Comparison of ENCODE assay signal across 8 mouse cellular contexts in genomic region chr10:79555238-79555724, GRCm38 (mm10). TPM values are rescaled to one million over a fixed set of nuclear protein-coding genes. Genes with fewer than 3 reads are reported as not detected.
DNase-seq lines count a peak whose midpoint lies in the region; ATAC-seq and TF ChIP-seq lines count a peak whose summit lies in the region.

No protein-coding gene starts in this region.

- H3K9ac ChIP-seq in liver, embryonic 12.5 days = peak overlapping the region; percentile 80; the same call in 1 of the 2 replicates

- no peaks in the 10 kb centered on the region for H3K9me3 ChIP-seq in liver, embryonic 12.5 days (replicated peaks)

- H3K4me1 ChIP-seq in thymus, adult 2 months (replicated peaks; ENCODE audit: control insufficient read depth, insufficient read depth, low read length) = peaks cover 22% of the 10 kb centered on the region
- H3K4me1 ChIP-seq in liver, embryonic 12.5 days = peaks cover 33% of the 10 kb centered on the region

- WGBS in thymus, adult 2 months = 30% methylated on average over 7 of the region's 7 CpGs
- WGBS in liver, embryonic 12.5 days (ENCODE audit: insufficient replicate concordance) = 27% methylated on average over 7 of the region's 7 CpGs

- peak; percentile 3 for DNase-seq in gastrocnemius, postnatal 10 days
- DNase-seq in gastrocnemius, postnatal 25 days = no peak
- no peak for DNase-seq in thymus, adult 2 months
- no peak for DNase-seq in thymus, postnatal 25 days
- no peak for DNase-seq in left cerebral cortex, postnatal 36 days (ENCODE audit: low spot score in 2 of 2)
- DNase-seq in right cerebral cortex, adult 2 months (ENCODE audit: low spot score in 2 of 2) = no peak
- no peak for DNase-seq in gastrocnemius, adult 8-10 months (ENCODE audit: low spot score in 2 of 2)

- H3K36me3 ChIP-seq in thymus, adult 2 months (ENCODE audit: control insufficient read depth, insufficient read depth, low read length) = no peaks in the 10 kb centered on the region
- peaks cover 5% of the 10 kb centered on the region for H3K36me3 ChIP-seq in liver, embryonic 12.5 days

- intact Hi-C loops in left cerebral cortex, postnatal 36 days (cut with DNase I) = no loop called here

- H3K4me3 ChIP-seq in thymus, adult 2 months (ENCODE audit: control insufficient read depth, insufficient read depth, low read length) = peak overlapping the region; percentile 87
- H3K4me3 ChIP-seq in liver, embryonic 12.5 days = peak overlapping the region; percentile 79

- TF ChIP-seq POLR2A in thymus, adult 2 months (IDR thresholded peaks at IDR 0.05; ENCODE audit: control insufficient read depth, extremely low read depth, insufficient read depth, low read length, poor library complexity) = no peak

- peak; percentile 24; the same call in 1 of the 2 replicates for ATAC-seq in liver, embryonic 12.5 days

- H3K27me3 ChIP-seq in thymus, adult 2 months (ENCODE audit: control insufficient read depth, insufficient read depth, low read length) = no peaks in the 10 kb centered on the region
- H3K27me3 ChIP-seq in liver, embryonic 12.5 days (replicated peaks) = peaks cover 13% of the 10 kb centered on the region

- H3K27ac ChIP-seq in thymus, adult 2 months (ENCODE audit: control insufficient read depth, insufficient read depth, low read length) = no peak overlapping the region
- H3K27ac ChIP-seq in liver, embryonic 12.5 days = no peak overlapping the region

- TF ChIP-seq CTCF in thymus, adult 2 months (IDR thresholded peaks at IDR 0.05; ENCODE audit: borderline replicate concordance, control insufficient read depth, extremely low read depth, insufficient read depth, low read length, poor library complexity) = no peak

- peak overlapping the region; percentile 89 for H3K4me2 ChIP-seq in liver, embryonic 12.5 days

RNA-seq across cellular contexts. Expression of gene Mier2, which starts 0.3 kb away (rescaled TPM):
- 10 to 100 TPM; 16.1 to 18.2 TPM for total RNA-seq in gastrocnemius, postnatal 10 days (2021)
- 10 to 100 TPM; 12.6 to 14.8 TPM for total RNA-seq in gastrocnemius, postnatal 25 days (2021)
- 214 and 215 TPM in 2 replicates for polyA plus RNA-seq in thymus, adult 2 months (2012; rRNA removed)
- 20.1 and 20.5 TPM in 2 replicates for polyA plus RNA-seq in liver, embryonic 12.5 days (2016; fragmentation: Nextera tagmentation; extraction: Ambion mirVana)
- 10 to 100 TPM; 41.9 to 55.9 TPM for total RNA-seq in left cerebral cortex, postnatal 36 days (2021)
- total RNA-seq in gastrocnemius, adult 8-10 months (2022) = 10 to 100 TPM; 20.1 to 23.4 (median 21.2) TPM

RNA-seq across cellular contexts. Expression of gene Plpp2, which starts 21.7 kb away (rescaled TPM):
- total RNA-seq in gastrocnemius, postnatal 10 days (2021) = 1 to 10 TPM; 2.3 to 2.6 TPM
- 1 to 10 TPM in 1 of 2 experiments, under 1 TPM in 1; 0.84 to 1.2 TPM for total RNA-seq in gastrocnemius, postnatal 25 days (2021)
- 7.5 and 8.7 TPM in 2 replicates for polyA plus RNA-seq in thymus, adult 2 months (2012; rRNA removed)
- 18.0 and 19.9 TPM in 2 replicates for polyA plus RNA-seq in liver, embryonic 12.5 days (2016; fragmentation: Nextera tagmentation; extraction: Ambion mirVana)
- 1 to 10 TPM; 3.1 to 3.7 TPM for total RNA-seq in left cerebral cortex, postnatal 36 days (2021)
- total RNA-seq in gastrocnemius, adult 8-10 months (2022) = 1 to 10 TPM in 1 of 4 experiments, under 1 TPM in 3; 0.29 to 1.3 (median 0.50) TPM

RNA-seq across cellular contexts. Expression of gene Theg, which starts 31.9 kb away (rescaled TPM):
- total RNA-seq in gastrocnemius, postnatal 10 days (2021) = not detected
- not detected for total RNA-seq in gastrocnemius, postnatal 25 days (2021)
- not detected in 2 replicates for polyA plus RNA-seq in thymus, adult 2 months (2012; rRNA removed)
- polyA plus RNA-seq in liver, embryonic 12.5 days (2016; fragmentation: Nextera tagmentation; extraction: Ambion mirVana) = not detected in 2 replicates
- total RNA-seq in left cerebral cortex, postnatal 36 days (2021) = 1 to 10 TPM; 1.1 to 1.3 TPM
- not detected for total RNA-seq in gastrocnemius, adult 8-10 months (2022)

RNA-seq across cellular contexts. Expression of gene C2cd4c, which starts 58.5 kb away (rescaled TPM):
- under 1 TPM; 0.07 to 0.16 TPM for total RNA-seq in gastrocnemius, postnatal 10 days (2021)
- total RNA-seq in gastrocnemius, postnatal 25 days (2021) = not detected
- polyA plus RNA-seq in thymus, adult 2 months (2012; rRNA removed) = 0.05 TPM in 1 of 2 replicates, not detected in the other
- not detected in 2 replicates for polyA plus RNA-seq in liver, embryonic 12.5 days (2016; fragmentation: Nextera tagmentation; extraction: Ambion mirVana)
- 10 to 100 TPM; 15.7 to 16.3 TPM for total RNA-seq in left cerebral cortex, postnatal 36 days (2021)
- total RNA-seq in gastrocnemius, adult 8-10 months (2022) = 1 to 10 TPM in 1 of 4 experiments, under 1 TPM in 3; 0.22 to 1.1 (median 0.68) TPM
